Mouse (Mus musculus) MEL (cell line): ENCODE measurements around the gene Cops4. TPM values are rescaled to one million over a fixed set of nuclear protein-coding genes. Genes with fewer than 3 reads are reported as not detected.

Experiments used
- DNase-seq: peaks from one replicate; pipeline ENCODE4 v3.0.0; 2011; ENCODE audit warnings: low read depth, low spot score
- H3K27ac ChIP-seq: 2 replicates; pipeline ENCODE4 v1.5.1; 2012; ENCODE audit warnings: low read depth, mild to moderate bottlenecking, control low read depth, low read length, moderate library complexity; ENCODE audit not compliant: control insufficient read depth
- H3K27me3 ChIP-seq, 2 experiments: fragments of 150-350 bp in 1 of 2; sonication (generic) in 1 of 2; 2 replicates each; pipeline ENCODE4 v1.6.1; 2012; ENCODE audit warnings: low read length in 2 of 2, mild to moderate bottlenecking in 2 of 2, improper control_type of control experiment in 1 of 2, moderate library complexity in 1 of 2; ENCODE audit not compliant: insufficient read depth in 2 of 2, control insufficient read depth in 1 of 2
- H3K36me3 ChIP-seq, 2 experiments: 2 replicates each; pipeline ENCODE4 v1.6.1; 2012 to 2014; ENCODE audit warnings: low read length in 2 of 2, improper control_type of control experiment in 1 of 2, inconsistent platforms in 1 of 2, mild to moderate bottlenecking in 1 of 2; ENCODE audit not compliant: insufficient read depth in 2 of 2, control insufficient read depth in 1 of 2
- H3K4me1 ChIP-seq, 2 experiments: fragments of 150-350 bp in 1 of 2; sonication (generic) in 1 of 2; 2 replicates each; pipeline ENCODE4 v1.6.1; 2012; ENCODE audit warnings: low read length in 2 of 2, improper control_type of control experiment in 1 of 2, mild to moderate bottlenecking in 1 of 2; ENCODE audit not compliant: insufficient read depth in 2 of 2, control insufficient read depth in 1 of 2
- H3K4me3 ChIP-seq, 2 experiments: fragments of 150-350 bp in 1 of 2; sonication (generic) in 1 of 2; 2 replicates each; pipeline ENCODE4 v1.5.1; 2012; ENCODE audit warnings: low read depth in 2 of 2, low read length in 2 of 2, mild to moderate bottlenecking in 2 of 2, moderate library complexity in 2 of 2, control low read depth in 1 of 2, improper control_type of control experiment in 1 of 2; ENCODE audit not compliant: control insufficient read depth in 1 of 2, insufficient read depth in 1 of 2
- H3K79me2 ChIP-seq: 2 replicates; pipeline ENCODE4 v1.6.1; 2012; ENCODE audit warnings: mild to moderate bottlenecking, low read length, moderate library complexity; ENCODE audit not compliant: control insufficient read depth, poor library complexity, insufficient read depth
- H3K9ac ChIP-seq: 2 replicates; pipeline ENCODE4 v1.6.1; 2012; ENCODE audit warnings: low read depth, mild to moderate bottlenecking, control low read depth, low read length, moderate library complexity; ENCODE audit not compliant: control insufficient read depth, poor library complexity, severe bottlenecking
- H3K9me3 ChIP-seq: fragments of 150-350 bp; sonication (generic); replicated peaks from 2 replicates; pipeline ENCODE4 v1.6.1; 2012; ENCODE audit warnings: mild to moderate bottlenecking, low read length, improper control_type of control experiment, moderate library complexity; ENCODE audit not compliant: insufficient read depth
- CTCF ChIP-seq, 3 experiments: IDR thresholded peaks in 2 of 3; conservative IDR thresholded peaks in 1 of 3; 2 replicates each; pipeline ENCODE4 v1.5.1; 2011 to 2012; ENCODE audit warnings: low read length in 3 of 3, low read depth in 2 of 3, mild to moderate bottlenecking in 2 of 3, improper control_type of control experiment in 1 of 3, inconsistent platforms in 1 of 3, mixed read lengths in 1 of 3, moderate library complexity in 1 of 3; ENCODE audit not compliant: control insufficient read depth in 1 of 3, insufficient read depth in 1 of 3, poor library complexity in 1 of 3, severe bottlenecking in 1 of 3
- E2F4 ChIP-seq: IDR thresholded peaks from 2 replicates; pipeline ENCODE4 v1.6.1; 2011; ENCODE audit warnings: low read depth, low read length, improper control_type of control experiment, borderline replicate concordance
- ELF1 ChIP-seq: IDR thresholded peaks from 2 replicates; pipeline ENCODE4 v1.6.1; 2014; ENCODE audit warnings: low read depth, mild to moderate bottlenecking, inconsistent platforms, low read length, improper control_type of control experiment, moderate library complexity
- EP300 ChIP-seq, 2 experiments: IDR thresholded peaks; 2 replicates each; pipeline ENCODE4 v1.6.1; 2011; ENCODE audit warnings: improper control_type of control experiment in 2 of 2, low read length in 2 of 2, low read depth in 1 of 2, mild to moderate bottlenecking in 1 of 2
- ETS1 ChIP-seq: IDR thresholded peaks from 2 replicates; pipeline ENCODE4 v1.6.1; 2012; ENCODE audit warnings: low read depth, mild to moderate bottlenecking, inconsistent platforms, low read length, improper control_type of control experiment, moderate library complexity
- GABPA ChIP-seq: IDR thresholded peaks from 2 replicates; pipeline ENCODE4 v1.6.1; 2012; ENCODE audit warnings: low read depth, mild to moderate bottlenecking, inconsistent platforms, low read length, improper control_type of control experiment, moderate library complexity
- KAT2A ChIP-seq: conservative IDR thresholded peaks from 2 replicates; pipeline ENCODE4 v1.6.1; 2012; ENCODE audit warnings: low read depth, low read length, improper control_type of control experiment, inconsistent platforms
- MYB ChIP-seq: IDR thresholded peaks from 2 replicates; pipeline ENCODE4 v1.6.1; 2011; ENCODE audit warnings: mild to moderate bottlenecking, low read depth, low read length, improper control_type of control experiment
- MYC ChIP-seq: IDR thresholded peaks from 2 replicates; pipeline ENCODE4 v1.6.1; 2011; ENCODE audit warnings: low read depth, mild to moderate bottlenecking, low read length, improper control_type of control experiment, moderate library complexity
- NELFE ChIP-seq: IDR thresholded peaks from 2 replicates; pipeline ENCODE4 v1.6.1; 2011; ENCODE audit warnings: low read depth, low read length, improper control_type of control experiment
- NRF1 ChIP-seq: IDR thresholded peaks from 2 replicates; pipeline ENCODE4 v1.6.1; 2014; ENCODE audit warnings: low read depth, mild to moderate bottlenecking, inconsistent platforms, low read length, improper control_type of control experiment, moderate library complexity; ENCODE audit not compliant: poor library complexity, insufficient read depth, severe bottlenecking
- POLR2AphosphoS2 ChIP-seq: IDR thresholded peaks from 2 replicates; pipeline ENCODE4 v1.6.1; 2011; ENCODE audit warnings: low read length, improper control_type of control experiment
- POLR2AphosphoS5 ChIP-seq: IDR thresholded peaks from 2 replicates; pipeline ENCODE4 v1.6.1; 2012; ENCODE audit warnings: low read depth, borderline replicate concordance, mild to moderate bottlenecking, inconsistent platforms, low read length, moderate library complexity, mixed read lengths
- UBTF ChIP-seq: IDR thresholded peaks from 2 replicates; pipeline ENCODE4 v1.6.1; 2012; ENCODE audit warnings: low read depth, mild to moderate bottlenecking, inconsistent platforms, low read length, improper control_type of control experiment, moderate library complexity, borderline replicate concordance; ENCODE audit not compliant: insufficient read depth
- ZKSCAN1 ChIP-seq: IDR thresholded peaks from 2 replicates; pipeline ENCODE4 v1.6.1; 2012; ENCODE audit warnings: low read depth, mild to moderate bottlenecking, inconsistent platforms, low read length, improper control_type of control experiment, moderate library complexity
- ZMIZ1 ChIP-seq: IDR thresholded peaks from 2 replicates; pipeline ENCODE4 v1.6.1; 2012; ENCODE audit warnings: low read depth, mild to moderate bottlenecking, inconsistent platforms, low read length, improper control_type of control experiment, moderate library complexity
- ZNF384 ChIP-seq: IDR thresholded peaks from 2 replicates; pipeline ENCODE4 v1.6.1; 2012; ENCODE audit warnings: low read depth, mild to moderate bottlenecking, inconsistent platforms, low read length, improper control_type of control experiment
- polyA plus RNA-seq, 2 experiments: library from polyadenylated mRNA; stranded (reverse) in 1 of 2; unstranded in 1 of 2; fragments of >175 nt in 1 of 2; fragments of >200 nt in 1 of 2; gene quantifications; 2 replicates each; pipeline versions ENCODE4 v1.2.1 to v1.2.4; 2012; ENCODE audit warnings: low replicate concordance in 2 of 2, low read depth in 1 of 2; ENCODE audit not compliant: insufficient read length in 2 of 2, insufficient read depth in 1 of 2, missing spikeins in 1 of 2
- total RNA-seq: library from RNA; depleted of rRNA; stranded (reverse); fragments of 300-350 nt; gene quantifications from 2 replicates; pipeline ENCODE4 v1.2.3, GENCODE M21; 2012

Gene Cops4
- total and polyA plus RNA-seq, 3 experiments: 112 to 626 (median 142) TPM

DNA sequence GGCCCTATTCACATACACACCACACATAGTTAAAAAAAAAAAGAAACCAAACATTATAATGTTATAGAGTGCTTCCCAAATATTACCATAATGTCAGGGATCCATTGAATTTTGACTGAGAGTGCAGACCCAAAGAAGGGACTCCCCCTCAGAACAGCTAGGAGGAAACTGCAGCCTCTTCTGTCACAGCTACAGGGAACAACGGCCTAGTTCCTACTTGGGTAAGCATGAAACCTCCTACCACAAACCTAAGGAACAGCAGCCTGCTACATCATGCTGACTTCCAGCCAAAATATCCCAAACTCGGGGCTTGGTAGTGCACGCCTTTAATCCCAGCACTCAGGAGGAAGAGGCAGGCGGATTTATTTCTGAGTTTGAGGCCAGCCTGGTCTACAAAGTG, 31.2 kb downstream of the Cops4 start:
- Histone ChIP-seq H3K4me3 (no peak overlapping the region), H3K4me1 (peaks cover 3 to 13% of the 10 kb centered on the region in 2 experiments; a peak in 3 of 4 replicates), H3K9me3 (no peaks in the 10 kb centered on the region), H3K27ac (no peak overlapping the region), H3K79me2 (no peaks in the 10 kb centered on the region), H3K9ac (no peak overlapping the region), H3K27me3 (no peaks in the 10 kb centered on the region), H3K36me3 (peaks cover 8 to 14% of the 10 kb centered on the region in 2 experiments)
- no peak for DNase-seq
- TF ChIP-seq NRF1: no peak
- TF ChIP-seq MYB: no peak
- no peak for TF ChIP-seq CTCF (IDR thresholded peaks at IDR 0.05 in 2 of 3, conservative IDR thresholded peaks at IDR 0.05 in 1 of 3; ENCODE audit: control insufficient read depth in 1 of 3, insufficient read depth in 1 of 3, low read depth in 2 of 3, low read length in 3 of 3, poor library complexity in 1 of 3, severe bottlenecking in 1 of 3)
- TF ChIP-seq ZNF384: no peak
- no peak for TF ChIP-seq ELF1
- no peak for TF ChIP-seq GABPA
- TF ChIP-seq KAT2A: no peak
- no peak for TF ChIP-seq NELFE
- no peak for TF ChIP-seq ETS1
- TF ChIP-seq EP300 (IDR thresholded peaks at IDR 0.05; ENCODE audit: low read depth in 1 of 2, low read length in 2 of 2): no peak
- TF ChIP-seq MYC: no peak
- no peak for TF ChIP-seq E2F4
- TF ChIP-seq POLR2AphosphoS5: no peak

DNA sequence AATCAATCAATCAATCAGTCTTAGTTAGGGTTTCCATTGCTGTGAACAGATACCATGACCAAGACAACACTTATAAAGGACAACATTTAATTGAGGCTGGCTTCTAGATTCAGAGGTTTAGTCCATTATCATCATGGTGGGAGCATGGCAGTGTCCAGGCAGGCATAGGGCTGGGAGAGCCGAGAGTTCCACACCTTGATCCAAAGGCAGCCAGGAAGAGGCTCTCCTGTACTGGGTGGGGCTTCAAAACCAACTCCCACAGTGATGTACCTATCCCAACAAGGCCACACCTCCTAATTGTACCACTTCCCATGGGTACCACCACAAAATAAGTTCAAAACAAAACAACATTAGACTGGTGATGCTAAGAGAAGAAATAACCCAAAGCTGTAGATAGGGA, 32.0 kb downstream of the Cops4 start:
- no peaks in the 10 kb centered on the region for H3K9me3 ChIP-seq
- peaks cover 3 to 13% of the 10 kb centered on the region in 2 experiments; a peak in 3 of 4 replicates for H3K4me1 ChIP-seq
- TF ChIP-seq POLR2AphosphoS2: no peak
- no peak for TF ChIP-seq POLR2AphosphoS5
- no peak for TF ChIP-seq GABPA
- no peak for TF ChIP-seq ZKSCAN1
- TF ChIP-seq ELF1: no peak
- TF ChIP-seq UBTF: no peak
- no peak for TF ChIP-seq ZMIZ1
- no peak overlapping the region for H3K27ac ChIP-seq
- H3K27me3 ChIP-seq: no peaks in the 10 kb centered on the region
- H3K79me2 ChIP-seq: no peaks in the 10 kb centered on the region
- H3K36me3 ChIP-seq: peaks cover 8 to 14% of the 10 kb centered on the region in 2 experiments
- no peak overlapping the region for H3K9ac ChIP-seq
- DNase-seq: no peak
- no peak overlapping the region for H3K4me3 ChIP-seq
